Mouse (Mus musculus): Measurements from ENCODE around the gene Cgas. TPM values are rescaled to one million over a fixed set of nuclear protein-coding genes. Genes with fewer than 3 reads are reported as not detected.

Cgas gene
- total RNA-seq, 2 experiments from 2014 or later = 0.81 to 1.1 TPM

- no peak for DNase-seq (ENCODE audit: low spot score in 2 of 2)
Measured at GRCm38 (mm10) chr9:78386947-78387346, 56.1 kb downstream of the Cgas start.

DNA sequence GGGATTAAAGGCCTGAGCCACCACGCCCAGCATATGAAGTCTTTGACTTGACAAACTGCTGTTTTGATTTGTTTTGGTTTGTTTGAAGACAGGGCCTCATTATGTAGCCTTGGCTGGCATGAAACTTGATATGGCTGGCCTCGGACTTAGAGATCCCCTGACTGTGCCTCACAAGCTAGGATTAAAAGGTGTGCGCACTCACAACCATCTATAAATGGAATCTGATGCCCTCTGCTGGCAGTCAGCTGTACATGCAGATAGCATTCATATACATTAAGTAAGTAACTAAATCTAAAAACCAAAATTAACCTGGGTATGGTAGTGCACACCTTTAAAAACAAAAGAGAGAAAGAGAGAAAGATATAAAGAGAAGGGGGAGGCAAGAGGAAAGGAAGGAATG lies 57.1 kb downstream of the Cgas start:
- DNase-seq (ENCODE audit: low spot score in 2 of 2) = no peak

Small RNA genes within 50 kb of the gene (microRNA-seq; reads per million reads assigned to microRNA genes)
- 0 reads per million in 2 experiments for gene Gm26377

Other genes with a start within 250 kb of the Cgas start
- not detected for gene Gsta1, start 212.6 kb downstream of the Cgas start, total RNA-seq (2021)
- not detected for gene Gm3776, start 186.1 kb downstream of the Cgas start, total RNA-seq (2021)
- gene Gm10639, start 153.3 kb downstream of the Cgas start, total RNA-seq (2021) = under 1 TPM in 1 of 2 experiments, not detected in 1; 0.93 TPM
- gene Omt2a, start 128.4 kb downstream of the Cgas start, total RNA-seq (2021) = not detected
- not detected for gene Omt2b, start 115.6 kb downstream of the Cgas start, total RNA-seq (2021)
- gene Gsta2, start 87.4 kb downstream of the Cgas start, total RNA-seq (2021) = not detected
- not detected for gene Dppa5a, start 75.1 kb downstream of the Cgas start, total RNA-seq (2021)
- gene Ooep, start 64.5 kb downstream of the Cgas start, total RNA-seq (2021) = under 1 TPM; 0.21 to 0.29 TPM
- gene Ddx43, start 47.5 kb downstream of the Cgas start, total RNA-seq (2021) = under 1 TPM in 1 of 2 experiments, not detected in 1; 0.14 TPM
- 10 to 100 TPM; 22.8 to 23.9 TPM for gene Mto1, start 5.0 kb upstream of the Cgas start, total RNA-seq (2021)
- gene Gm17324, start 5.5 kb upstream of the Cgas start, total RNA-seq (2021) = 1 to 10 TPM; 1.0 to 1.2 TPM
- 1,000 to 10,000 TPM; 3,391 to 3,794 TPM for gene Eef1a1, start 45.9 kb upstream of the Cgas start, total RNA-seq (2021)
- gene Slc17a5, start 144.8 kb upstream of the Cgas start, total RNA-seq (2021) = 10 to 100 TPM; 19.3 to 20.0 TPM
- gene Cd109, start 172.3 kb upstream of the Cgas start, total RNA-seq (2021) = 1 to 10 TPM; 6.3 to 7.4 TPM